In the genomic region with DNA sequence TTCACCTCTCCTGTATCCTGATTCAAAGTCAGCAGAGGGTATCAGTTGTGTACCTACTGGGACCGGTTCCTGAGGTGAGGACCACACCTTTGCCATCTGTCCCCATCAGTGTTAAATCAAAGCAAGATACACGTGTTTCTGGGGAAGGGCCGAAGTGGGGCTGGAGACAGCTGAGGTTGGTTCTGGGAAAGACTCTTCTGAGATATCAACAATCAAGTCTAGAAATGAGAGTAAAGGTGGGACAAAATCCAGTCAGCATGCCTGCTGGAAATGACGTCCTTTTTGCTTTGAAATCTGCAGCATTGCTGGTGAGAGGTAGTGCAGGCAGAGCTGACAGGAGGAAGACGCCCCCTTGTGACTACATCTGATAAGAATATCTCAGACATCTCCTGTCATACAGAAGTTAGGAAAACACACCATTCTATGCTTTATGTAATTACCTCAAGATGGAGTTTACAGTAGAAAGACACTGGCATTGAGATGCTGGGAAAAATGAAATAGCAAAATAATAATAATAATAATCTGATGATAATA, we compare ENCODE assay signal across 12 mouse cellular contexts. TPM values are rescaled to one million over a fixed set of nuclear protein-coding genes. Genes with fewer than 3 reads are reported as not detected.
DNase-seq lines count a peak whose midpoint lies in the region; ATAC-seq and TF ChIP-seq lines count a peak whose summit lies in the region.
"Had no signal": no experiment of that assay in that cellular context is flagged by ENCODE, and none has a peak within 500 bp of the region (broad histone marks: within the 10 kb centered on the region; RNA-seq: fewer than 3 reads in every experiment).

No protein-coding gene starts in this region.

- H3K4me1 ChIP-seq in liver, postnatal 0 days (ENCODE audit: insufficient read depth), result no peaks in the 10 kb centered on the region
- no peaks in the 10 kb centered on the region for H3K4me1 ChIP-seq in liver, embryonic 12.5 days
- H3K4me1 ChIP-seq in midbrain, embryonic 10.5 days, result peaks cover 14% of the 10 kb centered on the region

- no peak overlapping the region for H3K4me2 ChIP-seq in liver, postnatal 0 days (ENCODE audit: low read depth, low read length)
- H3K4me2 ChIP-seq in liver, embryonic 12.5 days, result no peak overlapping the region
- H3K4me2 ChIP-seq: stomach, embryonic 15.5 days had no signal

- no peaks in the 10 kb centered on the region for H3K9me3 ChIP-seq in liver, postnatal 0 days (ENCODE audit: low read length)
- H3K9me3 ChIP-seq in liver, embryonic 12.5 days (replicated peaks), result no peaks in the 10 kb centered on the region
- H3K9me3 ChIP-seq in midbrain, embryonic 10.5 days (replicated peaks), result no peaks in the 10 kb centered on the region
- H3K9me3 ChIP-seq: hindbrain, embryonic 10.5 days; stomach, embryonic 15.5 days had no signal

- peak; percentile 27 for TF ChIP-seq CTCF in liver, postnatal 0 days (IDR thresholded peaks at IDR 0.05; ENCODE audit: low read depth)

- no peak for DNase-seq in cerebellum, postnatal 4 days (ENCODE audit: low spot score in 2 of 2)
- no peak for DNase-seq in liver, postnatal 0 days
- peak; percentile 3 for DNase-seq in c-Kit-positive CD71-negative TER-119-negative erythroid progenitor cells, embryonic 14.5 days (ENCODE audit: low read depth)
- DNase-seq in lung, postnatal 10 days, result peak; percentile 30
- no peak for DNase-seq in midbrain, embryonic 10.5 days (ENCODE audit: low spot score)
- no peak for DNase-seq in adrenal gland, adult 18-20 months (ENCODE audit: low spot score in 2 of 2)
- DNase-seq: liver had no signal

- peaks cover 15% of the 10 kb centered on the region for H3K27me3 ChIP-seq in liver, postnatal 0 days (ENCODE audit: insufficient read depth, low read length)
- peaks cover 20% of the 10 kb centered on the region for H3K27me3 ChIP-seq in liver, embryonic 12.5 days (replicated peaks)
- peaks cover 38% of the 10 kb centered on the region for H3K27me3 ChIP-seq in midbrain, embryonic 10.5 days (ENCODE audit: low read depth, poor library complexity, severe bottlenecking)

- TF ChIP-seq EP300 in liver, postnatal 0 days (IDR thresholded peaks at IDR 0.05; ENCODE audit: low read depth), result no peak

- peak; percentile 71 for ATAC-seq in cerebellum, adult (ENCODE audit: insufficient number of reproducible peaks, low FRiP score, low TSS enrichment)
- no peak for ATAC-seq in liver, postnatal 0 days
- ATAC-seq in liver, embryonic 12.5 days, result no peak

- no peaks in the 10 kb centered on the region for H3K36me3 ChIP-seq in liver, postnatal 0 days (replicated peaks; ENCODE audit: insufficient read depth, low read length)
- H3K36me3 ChIP-seq in liver, embryonic 12.5 days, result no peaks in the 10 kb centered on the region
- no peaks in the 10 kb centered on the region for H3K36me3 ChIP-seq in midbrain, embryonic 10.5 days
- H3K36me3 ChIP-seq: hindbrain, embryonic 10.5 days; stomach, embryonic 15.5 days had no signal

- H3K27ac ChIP-seq in liver, postnatal 0 days (ENCODE audit: low read depth), result no peak overlapping the region
- H3K27ac ChIP-seq in liver, embryonic 12.5 days, result no peak overlapping the region
- H3K27ac ChIP-seq in midbrain, embryonic 10.5 days (replicated peaks), result no peak overlapping the region
- H3K27ac ChIP-seq: hindbrain, embryonic 10.5 days; stomach, embryonic 15.5 days had no signal

- WGBS in liver, postnatal 0 days (ENCODE audit: insufficient replicate concordance), result 39% methylated on average over 5 of the region's 5 CpGs
- 36% methylated on average over 5 of the region's 5 CpGs for whole genome bisulfite sequencing in liver, embryonic 12.5 days (ENCODE audit: insufficient replicate concordance)
- WGBS in midbrain, embryonic 10.5 days, result 65% methylated on average over 5 of the region's 5 CpGs

- H3K4me3 ChIP-seq in liver, postnatal 0 days (ENCODE audit: low read depth, low read length), result no peak overlapping the region
- no peak overlapping the region for H3K4me3 ChIP-seq in liver, embryonic 12.5 days
- H3K4me3 ChIP-seq in midbrain, embryonic 10.5 days, result no peak overlapping the region
- H3K4me3 ChIP-seq: hindbrain, embryonic 10.5 days; stomach, embryonic 15.5 days had no signal

- no peak overlapping the region for H3K9ac ChIP-seq in liver, postnatal 0 days (replicated peaks)
- no peak overlapping the region for H3K9ac ChIP-seq in liver, embryonic 12.5 days
- H3K9ac ChIP-seq: stomach, embryonic 15.5 days had no signal

RNA-seq across cellular contexts. Expression of gene Svep1, which starts 4.0 kb away (rescaled TPM):
- 0.11 and 0.12 TPM in 2 replicates for polyA plus RNA-seq in liver, postnatal 0 days (2015; fragmentation: Nextera tagmentation; extraction: Ambion mirVana)
- 0.69 and 0.72 TPM in 2 replicates for polyA plus RNA-seq in liver, embryonic 12.5 days (2016; fragmentation: Nextera tagmentation; extraction: Ambion mirVana)
- 1.8 and 2.7 TPM in 2 replicates for polyA plus RNA-seq in midbrain, embryonic 10.5 days (2016; fragmentation: Nextera tagmentation; extraction: Ambion mirVana)
- total RNA-seq in adrenal gland, adult 18-20 months (2021), result 1 to 10 TPM; 6.8 to 9.1 TPM
- total RNA-seq: granulocyte monocyte progenitor cell, adult 5-6 weeks had no signal

Comparison
In these comparisons a context has a peak if more than half of its experiments do, and no peak if none do; other contexts are left out.
1. DNase-seq: peak in c-Kit-positive CD71-negative TER-119-negative erythroid progenitor cells, embryonic 14.5 days (single experiment) and lung, postnatal 10 days (single experiment); none in cerebellum, postnatal 4 days (0 of 2), liver, postnatal 0 days (single experiment), midbrain, embryonic 10.5 days (single experiment) and adrenal gland, adult 18-20 months (0 of 2).